Mouse (Mus musculus) G1E (cell line): ENCODE data around the gene St6gal1.

Experiments
- CTCF ChIP-seq: IDR thresholded peaks from 2 replicates; pipeline ENCODE4 v1.5.1; 2012; ENCODE audit warnings: low read depth, low read length, inconsistent platforms, mixed read lengths
- GATA1 ChIP-seq: IDR thresholded peaks from 2 replicates; pipeline ENCODE4 v1.6.1; 2012; ENCODE audit warnings: borderline replicate concordance, low read length, inconsistent platforms, mixed read lengths
- GATA2 ChIP-seq: IDR thresholded peaks from 2 replicates; pipeline ENCODE4 v1.6.1; 2012; ENCODE audit warnings: low read depth, low read length, inconsistent platforms, borderline replicate concordance
- POLR2AphosphoS5 ChIP-seq: IDR thresholded peaks from 2 replicates; pipeline ENCODE4 v1.6.1; 2012; ENCODE audit warnings: low read depth, low read length, inconsistent platforms; ENCODE audit not compliant: insufficient replicate concordance
- TAL1 ChIP-seq: conservative IDR thresholded peaks from 2 replicates; pipeline ENCODE4 v1.6.1; 2012; ENCODE audit warnings: low read depth, low read length, inconsistent platforms, mixed read lengths

DNA sequence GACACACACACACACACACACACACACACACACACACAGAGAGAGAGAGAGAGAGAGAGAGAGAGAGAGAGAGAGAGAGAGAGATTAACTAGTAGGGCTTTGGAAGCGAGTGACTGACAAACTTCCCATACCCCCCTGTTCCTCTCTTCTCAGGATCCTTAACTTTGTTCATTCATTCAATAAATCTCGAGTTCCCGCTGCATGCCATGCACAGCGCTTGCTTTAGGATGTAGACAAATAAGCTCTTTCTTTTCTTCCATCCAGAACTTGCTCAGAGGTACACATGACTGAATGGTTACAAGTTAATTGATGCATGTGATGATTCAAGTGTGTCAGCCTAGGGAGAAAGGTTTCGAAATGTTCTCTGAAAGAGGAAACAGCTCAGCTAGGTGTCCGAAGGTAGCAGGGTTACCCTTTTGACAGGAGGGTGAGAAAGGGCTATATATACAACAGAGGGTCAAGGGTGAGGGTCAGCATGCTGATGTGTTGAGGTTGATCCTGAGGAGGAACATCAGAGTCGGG, 10.7 kb downstream of the St6gal1 start:
- TF ChIP-seq GATA1 (no peak), CTCF (no peak), TAL1 (no peak), GATA2 (no peak), POLR2AphosphoS5 (no peak)
